Mouse (Mus musculus) kidney, adult 2 months (tissue): ENCODE results near the gene Wipi1.

Experiments used
- CTCF ChIP-seq: fragments of 200-500 bp; conservative IDR thresholded peaks from 2 replicates; pipeline ENCODE4 v1.5.1; 2011; ENCODE audit warnings: low read depth, mild to moderate bottlenecking, control low read depth, low read length, moderate library complexity, mixed read lengths; ENCODE audit not compliant: insufficient read depth, insufficient read length
- POLR2A ChIP-seq: fragments of 200-500 bp; IDR thresholded peaks from one replicate; pipeline ENCODE4 v1.6.1; 2011; ENCODE audit warnings: low read depth, low read length, control low read depth

GRCm38 (mm10) chr11:109620356-109620755 is 8.6 kb upstream of the Wipi1 start:
- TF ChIP-seq CTCF (no peak), POLR2A (no peak)
